Mouse (Mus musculus) ES-Bruce4 (cell line): Measurements from ENCODE around the gene Dcaf1.

Source experiments
- CTCF ChIP-seq: IDR thresholded peaks from one replicate; pipeline ENCODE4 v1.8.1; 2011; ENCODE audit warnings: low read depth, low read length
- EP300 ChIP-seq: IDR thresholded peaks from 2 replicates; pipeline ENCODE4 v1.6.1; 2011; ENCODE audit warnings: low read depth, low read length; ENCODE audit not compliant: insufficient read depth
- POLR2A ChIP-seq: IDR thresholded peaks from one replicate; pipeline ENCODE4 v1.8.1; 2011; ENCODE audit warnings: low read length; ENCODE audit not compliant: insufficient read depth

- TF ChIP-seq CTCF, result no peak
- TF ChIP-seq EP300, result no peak
- no peak for TF ChIP-seq POLR2A
Measured at GRCm38 (mm10) chr9:106806503-106806902, 15.2 kb upstream of the Dcaf1 start.
